Mouse (Mus musculus): ENCODE data around the gene Gemin2. TPM values are rescaled to one million over a fixed set of nuclear protein-coding genes. Genes with fewer than 3 reads are reported as not detected.

Gene Gemin2
- polyA plus RNA-seq, 1 experiment from 2014 or later = 15.0 TPM

GRCm38 (mm10) chr12:59017970-59018369 is 4.8 kb downstream of the Gemin2 start:
- WGBS = 92% methylated on average over 8 of the region's 8 CpGs
- no peak overlapping the region for H3K27ac ChIP-seq (ENCODE audit: low read length)
- H3K4me2 ChIP-seq (ENCODE audit: low read length) = no peak overlapping the region
- peaks cover 4% of the 10 kb centered on the region; the same call in 1 of the 2 replicates for H3K4me1 ChIP-seq (ENCODE audit: control insufficient read depth, insufficient read depth, low read length)
- no peak overlapping the region for H3K9ac ChIP-seq (ENCODE audit: low read depth, low read length)
- H3K36me3 ChIP-seq (ENCODE audit: control insufficient read depth, insufficient read depth, low read length) = 0 out of 2 replicates have a peak, but pooled peaks cover 4% of the 10 kb centered on the region
- no peaks in the 10 kb centered on the region for H3K27me3 ChIP-seq (ENCODE audit: control insufficient read depth, insufficient read depth, low read depth, low read length)
- no peak for ATAC-seq
- H3K9me3 ChIP-seq (replicated peaks; ENCODE audit: control insufficient read depth, low read length, poor library complexity, severe bottlenecking) = no peaks in the 10 kb centered on the region
- no peak overlapping the region for H3K4me3 ChIP-seq (ENCODE audit: low read depth, low read length)

- no peaks in the 10 kb centered on the region for H3K4me1 ChIP-seq (ENCODE audit: control insufficient read depth, insufficient read depth, low read length)
- H3K4me3 ChIP-seq (ENCODE audit: low read depth, low read length) = no peak overlapping the region
- WGBS = 95% methylated on average over 2 of the region's 2 CpGs
- no peak overlapping the region for H3K9ac ChIP-seq (ENCODE audit: low read depth, low read length)
- peaks cover 6% of the 10 kb centered on the region; the same call in 1 of the 2 replicates for H3K36me3 ChIP-seq (ENCODE audit: control insufficient read depth, insufficient read depth, low read length)
- no peak overlapping the region for H3K27ac ChIP-seq (ENCODE audit: low read length)
- no peak overlapping the region for H3K4me2 ChIP-seq (ENCODE audit: low read length)
- H3K9me3 ChIP-seq (replicated peaks; ENCODE audit: control insufficient read depth, low read length, poor library complexity, severe bottlenecking) = no peaks in the 10 kb centered on the region
- H3K27me3 ChIP-seq (ENCODE audit: control insufficient read depth, insufficient read depth, low read depth, low read length) = no peaks in the 10 kb centered on the region
- no peak for ATAC-seq
These were observed 6.7 kb downstream of the Gemin2 start for GRCm38 (mm10) chr12:59019891-59020290.

GRCm38 (mm10) chr12:59021306-59021705 is 8.1 kb downstream of the Gemin2 start:
- no peaks in the 10 kb centered on the region for H3K27me3 ChIP-seq (ENCODE audit: control insufficient read depth, insufficient read depth, low read depth, low read length)
- no peak overlapping the region for H3K4me2 ChIP-seq (ENCODE audit: low read length)
- no peak overlapping the region for H3K27ac ChIP-seq (ENCODE audit: low read length)
- no peaks in the 10 kb centered on the region for H3K9me3 ChIP-seq (replicated peaks; ENCODE audit: control insufficient read depth, low read length, poor library complexity, severe bottlenecking)
- WGBS = 99% methylated on average over 4 of the region's 4 CpGs
- no peak for ATAC-seq
- peaks cover 6% of the 10 kb centered on the region; the same call in 1 of the 2 replicates for H3K36me3 ChIP-seq (ENCODE audit: control insufficient read depth, insufficient read depth, low read length)
- no peak overlapping the region for H3K9ac ChIP-seq (ENCODE audit: low read depth, low read length)
- H3K4me3 ChIP-seq (ENCODE audit: low read depth, low read length) = no peak overlapping the region
- H3K4me1 ChIP-seq (ENCODE audit: control insufficient read depth, insufficient read depth, low read length) = no peaks in the 10 kb centered on the region

GRCm38 (mm10) chr12:59032101-59032500 is 18.9 kb downstream of the Gemin2 start:
- Histone ChIP-seq H3K4me1 (ENCODE audit: control insufficient read depth, insufficient read depth, low read length) (no peaks in the 10 kb centered on the region), H3K4me3 (ENCODE audit: low read depth, low read length) (no peak overlapping the region), H3K9me3 (replicated peaks; ENCODE audit: control insufficient read depth, low read length, poor library complexity, severe bottlenecking) (no peaks in the 10 kb centered on the region), H3K9ac (ENCODE audit: low read depth, low read length) (no peak overlapping the region), H3K4me2 (ENCODE audit: low read length) (no peak overlapping the region), H3K27me3 (ENCODE audit: control insufficient read depth, insufficient read depth, low read depth, low read length) (no peaks in the 10 kb centered on the region), H3K27ac (ENCODE audit: low read length) (no peak overlapping the region), H3K36me3 (ENCODE audit: control insufficient read depth, insufficient read depth, low read length) (no peaks in the 10 kb centered on the region)
- no peak for ATAC-seq
- 79% methylated on average over 5 of the region's 5 CpGs for WGBS

- Histone ChIP-seq H3K27ac (ENCODE audit: low read length) (no peak overlapping the region), H3K4me1 (ENCODE audit: control insufficient read depth, insufficient read depth, low read length) (no peaks in the 10 kb centered on the region), H3K9ac (ENCODE audit: low read depth, low read length) (no peak overlapping the region), H3K9me3 (replicated peaks; ENCODE audit: control insufficient read depth, low read length, poor library complexity, severe bottlenecking) (no peaks in the 10 kb centered on the region), H3K36me3 (ENCODE audit: control insufficient read depth, insufficient read depth, low read length) (peaks cover 10% of the 10 kb centered on the region), H3K4me3 (ENCODE audit: low read depth, low read length) (no peak overlapping the region), H3K27me3 (ENCODE audit: control insufficient read depth, insufficient read depth, low read depth, low read length) (no peaks in the 10 kb centered on the region), H3K4me2 (ENCODE audit: low read length) (no peak overlapping the region)
- ATAC-seq = 0 out of 2 replicates have a peak, but pooled peaks have one; percentile 8
- WGBS = 72% methylated on average over 10 of the region's 10 CpGs
These were observed 26.2 kb downstream of the Gemin2 start for GRCm38 (mm10) chr12:59039162-59039970.

- no peaks in the 10 kb centered on the region for H3K9me3 ChIP-seq (replicated peaks; ENCODE audit: control insufficient read depth, low read length, poor library complexity, severe bottlenecking)
- H3K4me2 ChIP-seq (ENCODE audit: low read length) = peak overlapping the region; percentile 6
- ATAC-seq = peak; percentile 80
- no peak overlapping the region for H3K9ac ChIP-seq (ENCODE audit: low read depth, low read length)
- no peaks in the 10 kb centered on the region for H3K4me1 ChIP-seq (ENCODE audit: control insufficient read depth, insufficient read depth, low read length)
- H3K4me3 ChIP-seq (ENCODE audit: low read depth, low read length) = no peak overlapping the region
- H3K36me3 ChIP-seq (ENCODE audit: control insufficient read depth, insufficient read depth, low read length) = peaks cover 11% of the 10 kb centered on the region
- WGBS = 2% methylated on average over 23 of the region's 23 CpGs
- H3K27ac ChIP-seq (ENCODE audit: low read length) = peak overlapping the region; percentile 48; the same call in 1 of the 2 replicates
- H3K27me3 ChIP-seq (ENCODE audit: control insufficient read depth, insufficient read depth, low read depth, low read length) = no peaks in the 10 kb centered on the region
These were observed 27.0 kb downstream of the Gemin2 start for GRCm38 (mm10) chr12:59039971-59040844.

GRCm38 (mm10) chr12:59040851-59041250 is 27.7 kb downstream of the Gemin2 start:
- H3K4me1 ChIP-seq (ENCODE audit: control insufficient read depth, insufficient read depth, low read length) = no peaks in the 10 kb centered on the region
- H3K27me3 ChIP-seq (ENCODE audit: control insufficient read depth, insufficient read depth, low read depth, low read length) = no peaks in the 10 kb centered on the region
- 0 out of 2 replicates have a peak, but pooled peaks have one; percentile 54 for ATAC-seq
- peaks cover 12% of the 10 kb centered on the region for H3K36me3 ChIP-seq (ENCODE audit: control insufficient read depth, insufficient read depth, low read length)
- H3K27ac ChIP-seq (ENCODE audit: low read length) = no peak overlapping the region
- no peak overlapping the region for H3K4me3 ChIP-seq (ENCODE audit: low read depth, low read length)
- H3K9me3 ChIP-seq (replicated peaks; ENCODE audit: control insufficient read depth, low read length, poor library complexity, severe bottlenecking) = no peaks in the 10 kb centered on the region
- no peak overlapping the region for H3K4me2 ChIP-seq (ENCODE audit: low read length)
- 34% methylated on average over 7 of the region's 7 CpGs for WGBS
- no peak overlapping the region for H3K9ac ChIP-seq (ENCODE audit: low read depth, low read length)

GRCm38 (mm10) chr12:59052470-59052869 is 39.3 kb downstream of the Gemin2 start:
- ATAC-seq = no peak
- WGBS = 95% methylated on average over 3 of the region's 3 CpGs
- no peaks in the 10 kb centered on the region; the same call in 1 of the 2 replicates for H3K4me1 ChIP-seq (ENCODE audit: control insufficient read depth, insufficient read depth, low read length)
- no peaks in the 10 kb centered on the region for H3K27me3 ChIP-seq (ENCODE audit: control insufficient read depth, insufficient read depth, low read depth, low read length)
- H3K27ac ChIP-seq (ENCODE audit: low read length) = no peak overlapping the region
- no peaks in the 10 kb centered on the region for H3K9me3 ChIP-seq (replicated peaks; ENCODE audit: control insufficient read depth, low read length, poor library complexity, severe bottlenecking)
- no peak overlapping the region for H3K4me2 ChIP-seq (ENCODE audit: low read length)
- no peak overlapping the region for H3K4me3 ChIP-seq (ENCODE audit: low read depth, low read length)
- peaks cover 4% of the 10 kb centered on the region; the same call in 1 of the 2 replicates for H3K36me3 ChIP-seq (ENCODE audit: control insufficient read depth, insufficient read depth, low read length)
- no peak overlapping the region for H3K9ac ChIP-seq (ENCODE audit: low read depth, low read length)
